Mouse (Mus musculus): ENCODE measurements around the gene Bnc1. TPM values are rescaled to one million over a fixed set of nuclear protein-coding genes. Genes with fewer than 3 reads are reported as not detected.

Gene Bnc1
- total and polyA plus RNA-seq, 3 experiments = not detected

GRCm38 (mm10) chr7:81950499-81950898, 41.6 kb downstream of the Bnc1 start:
- TF ChIP-seq JUN (IDR thresholded peaks at IDR 0.05; ENCODE audit: insufficient read depth, low read depth, low read length) = no peak
- in situ Hi-C loops (cut with MboI; ENCODE audit: low pct_ligation_motif_present, low pct_unique_long_range_greater_than_20kb, low sequenced_read_pairs) = loop anchor here (10.0 to 25.0 kb wide), 2 partner anchors 156 to 162 kb away; no protein-coding TSS in a partner anchor
- Histone ChIP-seq H3K27me3 (replicated peaks) (no peaks in the 10 kb centered on the region), H3K27ac (ENCODE audit: insufficient read depth, low read depth) (no peak overlapping the region), H3K4me1 (ENCODE audit: control insufficient read depth in 1 of 2, insufficient read depth in 2 of 2) (no peaks in the 10 kb centered on the region), H3K9me3 (replicated peaks; ENCODE audit: low read length) (no peaks in the 10 kb centered on the region), H3K36me3 (replicated peaks in 1 of 2; ENCODE audit: control insufficient read depth in 1 of 2, insufficient read depth in 1 of 2, low read length in 1 of 2) (no peaks in the 10 kb centered on the region), H3K4me2 (ENCODE audit: insufficient read depth, low read depth, poor library complexity, severe bottlenecking) (no peak overlapping the region), H3K9ac (ENCODE audit: insufficient read depth, low read depth) (no peak overlapping the region), H3K79me2 (replicated peaks; ENCODE audit: control insufficient read depth, extremely low read depth, insufficient read depth, poor library complexity, severe bottlenecking) (no peaks in the 10 kb centered on the region), H3K4me3 (replicated peaks in 1 of 3; ENCODE audit: low read depth in 2 of 3, low read length in 2 of 3, poor library complexity in 1 of 3) (no peak overlapping the region)
- DNase-seq (ENCODE audit: extremely low read depth) = no peak
- dilution Hi-C loops (cut with MboI; ENCODE audit: extremely low pct_ligation_motif_present, extremely low pct_unique_long_range_greater_than_20kb, low sequenced_read_pairs) = no loop called here

DNA sequence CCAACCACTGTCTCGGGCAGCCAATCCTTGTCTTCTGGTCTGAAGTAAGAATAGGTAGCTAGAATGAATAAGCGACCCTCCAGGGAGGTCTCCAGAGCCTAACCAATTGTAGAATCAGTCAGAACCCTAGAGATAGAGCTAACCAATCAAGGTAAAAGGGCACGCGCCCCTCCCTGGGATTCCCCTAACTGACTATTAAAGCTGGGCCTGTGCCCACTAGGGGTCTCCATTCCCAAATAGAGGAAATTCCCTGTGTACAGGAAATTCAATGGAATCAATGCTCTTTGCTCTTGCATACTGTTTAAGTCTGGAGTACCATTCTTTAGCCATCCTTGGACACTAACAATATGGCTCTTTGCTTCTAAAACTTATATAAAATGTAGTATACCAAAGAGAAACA, 46.7 kb downstream of the Bnc1 start:
- no peak for DNase-seq (ENCODE audit: extremely low read depth)
- Histone ChIP-seq H3K27me3 (replicated peaks) (no peaks in the 10 kb centered on the region), H3K27ac (ENCODE audit: insufficient read depth, low read depth) (no peak overlapping the region), H3K79me2 (replicated peaks; ENCODE audit: control insufficient read depth, extremely low read depth, insufficient read depth, poor library complexity, severe bottlenecking) (no peaks in the 10 kb centered on the region), H3K9ac (ENCODE audit: insufficient read depth, low read depth) (no peak overlapping the region), H3K4me2 (ENCODE audit: insufficient read depth, low read depth, poor library complexity, severe bottlenecking) (no peak overlapping the region), H3K4me3 (replicated peaks in 1 of 3; ENCODE audit: low read depth in 2 of 3, low read length in 2 of 3, poor library complexity in 1 of 3) (no peak overlapping the region), H3K36me3 (replicated peaks in 1 of 2; ENCODE audit: control insufficient read depth in 1 of 2, insufficient read depth in 1 of 2, low read length in 1 of 2) (no peaks in the 10 kb centered on the region), H3K9me3 (replicated peaks; ENCODE audit: low read length) (no peaks in the 10 kb centered on the region), H3K4me1 (ENCODE audit: control insufficient read depth in 1 of 2, insufficient read depth in 2 of 2) (no peaks in the 10 kb centered on the region)
- TF ChIP-seq CTCF (conservative IDR thresholded peaks at IDR 0.05 in 1 of 2, IDR thresholded peaks at IDR 0.05 in 1 of 2; ENCODE audit: low read depth in 2 of 2, low read length in 2 of 2) = peak in 1 of 2 experiments; percentile 15; a peak in 1 of 4 replicates
- no peak for TF ChIP-seq E2F4 (IDR thresholded peaks at IDR 0.05; ENCODE audit: insufficient replicate concordance, low read depth, low read length)
- in situ Hi-C loops (cut with MboI; ENCODE audit: low pct_ligation_motif_present, low pct_unique_long_range_greater_than_20kb, low sequenced_read_pairs) = no loop called here
- dilution Hi-C loops (cut with MboI; ENCODE audit: extremely low pct_ligation_motif_present, extremely low pct_unique_long_range_greater_than_20kb, low sequenced_read_pairs) = no loop called here

DNA sequence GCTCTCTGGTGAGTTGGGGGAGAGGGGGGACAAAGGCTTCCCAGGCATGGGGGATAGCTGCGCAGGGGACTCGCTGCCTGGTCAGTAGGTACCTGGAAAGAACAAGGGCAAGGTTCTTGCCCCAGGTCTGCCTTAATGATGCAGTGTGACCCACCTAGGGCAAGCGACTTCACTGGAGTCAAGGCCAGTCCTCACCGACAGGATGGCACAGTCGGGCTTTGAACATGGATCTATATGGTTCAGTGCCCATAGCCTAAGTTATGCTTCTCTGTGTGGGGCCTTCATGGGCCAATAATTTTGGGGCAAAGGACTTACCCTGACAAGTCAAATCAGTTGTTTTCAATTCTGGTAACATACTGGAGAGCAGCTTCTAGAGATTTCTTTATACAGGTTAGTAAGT, 57.3 kb downstream of the Bnc1 start:
- no peak for DNase-seq (ENCODE audit: extremely low read depth)
- Histone ChIP-seq H3K4me1 (ENCODE audit: control insufficient read depth in 1 of 2, insufficient read depth in 2 of 2) (no peaks in the 10 kb centered on the region), H3K4me2 (ENCODE audit: insufficient read depth, low read depth, poor library complexity, severe bottlenecking) (no peak overlapping the region), H3K79me2 (replicated peaks; ENCODE audit: control insufficient read depth, extremely low read depth, insufficient read depth, poor library complexity, severe bottlenecking) (no peaks in the 10 kb centered on the region), H3K4me3 (replicated peaks in 1 of 3; ENCODE audit: low read depth in 2 of 3, low read length in 2 of 3, poor library complexity in 1 of 3) (no peak overlapping the region), H3K9me3 (replicated peaks; ENCODE audit: low read length) (peaks cover 14% of the 10 kb centered on the region), H3K9ac (ENCODE audit: insufficient read depth, low read depth) (no peak overlapping the region), H3K27me3 (replicated peaks) (no peaks in the 10 kb centered on the region), H3K27ac (ENCODE audit: insufficient read depth, low read depth) (no peak overlapping the region), H3K36me3 (replicated peaks in 1 of 2; ENCODE audit: control insufficient read depth in 1 of 2, insufficient read depth in 1 of 2, low read length in 1 of 2) (no peaks in the 10 kb centered on the region)
- in situ Hi-C loops (cut with MboI; ENCODE audit: low pct_ligation_motif_present, low pct_unique_long_range_greater_than_20kb, low sequenced_read_pairs) = no loop called here
- TF ChIP-seq JUND (conservative IDR thresholded peaks at IDR 0.05; ENCODE audit: low read depth, low read length) (no peak), PAX5 (IDR thresholded peaks at IDR 0.05; ENCODE audit: low read length) (no peak), ZMIZ1 (IDR thresholded peaks at IDR 0.05; ENCODE audit: low read depth, low read length) (no peak), USF1 (IDR thresholded peaks at IDR 0.05; ENCODE audit: low read depth, low read length) (no peak), MAX (IDR thresholded peaks at IDR 0.05; ENCODE audit: low read length) (no peak), ETS1 (conservative IDR thresholded peaks at IDR 0.05; ENCODE audit: low read depth, low read length) (no peak), JUN (IDR thresholded peaks at IDR 0.05; ENCODE audit: insufficient read depth, low read depth, low read length) (no peak), MAZ (IDR thresholded peaks at IDR 0.05; ENCODE audit: low read depth, low read length) (no peak), IRF4 (IDR thresholded peaks at IDR 0.05; ENCODE audit: low read depth, low read length) (no peak), UBTF (IDR thresholded peaks at IDR 0.05; ENCODE audit: low read depth, low read length) (no peak), CHD1 (IDR thresholded peaks at IDR 0.05; ENCODE audit: low read depth, low read length) (no peak), ZNF384 (IDR thresholded peaks at IDR 0.05; ENCODE audit: low read depth, low read length) (no peak), CTCF (conservative IDR thresholded peaks at IDR 0.05 in 1 of 2, IDR thresholded peaks at IDR 0.05 in 1 of 2; ENCODE audit: low read depth in 2 of 2, low read length in 2 of 2) (no peak), TCF12 (IDR thresholded peaks at IDR 0.05; ENCODE audit: low read depth, low read length) (no peak), CHD2 (IDR thresholded peaks at IDR 0.05; ENCODE audit: low read length) (no peak), TBP (conservative IDR thresholded peaks at IDR 0.05; ENCODE audit: low read depth, low read length) (no peak)
- dilution Hi-C loops (cut with MboI; ENCODE audit: extremely low pct_ligation_motif_present, extremely low pct_unique_long_range_greater_than_20kb, low sequenced_read_pairs) = no loop called here
